Mouse (Mus musculus) kidney, postnatal 0 days (tissue): ENCODE data around the gene Pex6. TPM values are rescaled to one million over a fixed set of nuclear protein-coding genes. Genes with fewer than 3 reads are reported as not detected.

Experiments
- ATAC-seq: fragments of 200-750 bp; cut with Nextera tagmentation; replicated peaks from 2 replicates; pipeline ENCODE4 v1.8.0; 2017; ENCODE audit warnings: low read depth, moderate number of reproducible peaks, moderate TSS enrichment, moderate library complexity; ENCODE audit not compliant: low FRiP score
- DNase-seq: peaks from one replicate; pipeline ENCODE4 v3.0.0-alpha.2; 2016; ENCODE audit warnings: low spot score
- H3K27ac ChIP-seq: fragments of 300-500 bp; sonication (generic); 2 replicates; pipeline ENCODE4 v1.5.1; 2014; ENCODE audit warnings: mild to moderate bottlenecking
- H3K27me3 ChIP-seq: fragments of 300-500 bp; sonication (generic); 2 replicates; pipeline ENCODE4 v1.6.1; 2014; ENCODE audit warnings: low read length, mixed read lengths; ENCODE audit not compliant: insufficient read depth
- H3K36me3 ChIP-seq: fragments of 300-500 bp; sonication (generic); 2 replicates; pipeline ENCODE4 v1.6.1; 2014; ENCODE audit warnings: low read length, mixed read lengths; ENCODE audit not compliant: insufficient read depth
- H3K4me1 ChIP-seq: fragments of 300-500 bp; sonication (generic); replicated peaks from 2 replicates; pipeline ENCODE4 v1.6.1; 2014; ENCODE audit warnings: antibody characterized with exemption, low read length, mixed read lengths; ENCODE audit not compliant: insufficient read depth
- H3K4me2 ChIP-seq: fragments of 300-500 bp; sonication (generic); 2 replicates; pipeline ENCODE4 v1.6.1; 2014; ENCODE audit warnings: mild to moderate bottlenecking, low read length, moderate library complexity, mixed read lengths
- H3K4me3 ChIP-seq: fragments of 300-500 bp; sonication (generic); replicated peaks from 2 replicates; pipeline ENCODE4 v1.5.1; 2014; ENCODE audit warnings: low read depth, low read length
- H3K9ac ChIP-seq: fragments of 300-500 bp; sonication (generic); 2 replicates; pipeline ENCODE4 v1.6.1; 2014; ENCODE audit warnings: low read depth, low read length
- H3K9me3 ChIP-seq: fragments of 300-500 bp; sonication (generic); replicated peaks from 2 replicates; pipeline ENCODE4 v1.6.1; 2016; ENCODE audit warnings: low read length, inconsistent platforms, mixed read lengths
- CTCF ChIP-seq: IDR thresholded peaks from 2 replicates; pipeline ENCODE4 v1.5.1; 2016; ENCODE audit warnings: antibody characterized with exemption, low read depth, mild to moderate bottlenecking, moderate library complexity
- WGBS: fragments of 180-500 bp; shearing (Covaris S2); extraction: QIAGEN DNeasy Blood & Tissue Kit; methylation state at CpG from one replicate; pipeline ENCODE4 v1.1.7; 2014; 5-methylcytosine and 5-hydroxymethylcytosine counted together
- polyA plus RNA-seq: library from polyadenylated mRNA; unstranded; fragments of >200 nt; fragmentation: Nextera tagmentation; extraction: Ambion mirVana; gene quantifications from 2 replicates; pipeline ENCODE4 v1.2.1, GENCODE M21; 2015

The Pex6 gene
- polyA plus RNA-seq, 1 experiment from 2014 or later: 25.6 TPM

- Histone ChIP-seq H3K4me1 (peaks cover 10% of the 10 kb centered on the region; the same call in 1 of the 2 replicates), H3K27ac (no peak overlapping the region), H3K9me3 (no peaks in the 10 kb centered on the region), H3K9ac (no peak overlapping the region), H3K27me3 (no peaks in the 10 kb centered on the region), H3K4me2 (no peak overlapping the region), H3K4me3 (no peak overlapping the region), H3K36me3 (peaks cover 2% of the 10 kb centered on the region; the same call in 1 of the 2 replicates)
- WGBS: 80% methylated on average over 6 of the region's 6 CpGs
- DNase-seq (no peak), ATAC-seq (no peak)
- no peak for TF ChIP-seq CTCF
Observed at GRCm38 (mm10) chr17:46698515-46698914, 12.7 kb upstream of the Pex6 start.

- H3K36me3 ChIP-seq: peaks cover 2% of the 10 kb centered on the region; the same call in 1 of the 2 replicates
- no peak for ATAC-seq
Observed at GRCm38 (mm10) chr17:46699245-46699644, 12.0 kb upstream of the Pex6 start.

GRCm38 (mm10) chr17:46699912-46700311, 11.4 kb upstream of the Pex6 start:
- no peak overlapping the region for H3K27ac ChIP-seq
- no peak for TF ChIP-seq CTCF
- no peak overlapping the region for H3K4me3 ChIP-seq
- no peak overlapping the region for H3K9ac ChIP-seq
- H3K27me3 ChIP-seq: no peaks in the 10 kb centered on the region
- H3K36me3 ChIP-seq: peaks cover 2% of the 10 kb centered on the region; the same call in 1 of the 2 replicates
- peaks cover 12% of the 10 kb centered on the region; the same call in 1 of the 2 replicates for H3K4me1 ChIP-seq
- ATAC-seq (no peak), DNase-seq (no peak)
- H3K9me3 ChIP-seq: no peaks in the 10 kb centered on the region
- H3K4me2 ChIP-seq: no peak overlapping the region
- WGBS: 81% methylated on average over 3 of the region's 3 CpGs

More at GRCm38 (mm10) chr17:46699245-46699644, 12.0 kb upstream of the Pex6 start:
- no peaks in the 10 kb centered on the region for H3K27me3 ChIP-seq
- H3K9me3 ChIP-seq: no peaks in the 10 kb centered on the region
- DNase-seq: no peak
- TF ChIP-seq CTCF: no peak
- H3K4me1 ChIP-seq: peaks cover 12% of the 10 kb centered on the region; the same call in 1 of the 2 replicates
- 56% methylated on average over 5 of the region's 5 CpGs for WGBS
- no peak overlapping the region for H3K9ac ChIP-seq
- no peak overlapping the region for H3K4me2 ChIP-seq
- no peak overlapping the region for H3K4me3 ChIP-seq
- H3K27ac ChIP-seq: no peak overlapping the region

GRCm38 (mm10) chr17:46701489-46701888, 9.8 kb upstream of the Pex6 start:
- Histone ChIP-seq H3K4me1 (peaks cover 12% of the 10 kb centered on the region; the same call in 1 of the 2 replicates), H3K4me3 (no peak overlapping the region), H3K4me2 (peak overlapping the region; percentile 0; the same call in 1 of the 2 replicates), H3K9ac (no peak overlapping the region), H3K27me3 (no peaks in the 10 kb centered on the region), H3K9me3 (no peaks in the 10 kb centered on the region), H3K27ac (no peak overlapping the region), H3K36me3 (peaks cover 2% of the 10 kb centered on the region; the same call in 1 of the 2 replicates)
- ATAC-seq (no peak), DNase-seq (no peak)
- TF ChIP-seq CTCF: no peak
- 69% methylated on average over 12 of the region's 12 CpGs for WGBS

- WGBS: 78% methylated on average over 12 of the region's 12 CpGs
- H3K36me3 ChIP-seq: peaks cover 2% of the 10 kb centered on the region; the same call in 1 of the 2 replicates
- H3K4me2 ChIP-seq: no peak overlapping the region
- no peak for TF ChIP-seq CTCF
- no peaks in the 10 kb centered on the region for H3K9me3 ChIP-seq
- H3K27me3 ChIP-seq: no peaks in the 10 kb centered on the region
- H3K9ac ChIP-seq: no peak overlapping the region
- no peak overlapping the region for H3K4me3 ChIP-seq
- ATAC-seq (no peak), DNase-seq (no peak)
- H3K27ac ChIP-seq: no peak overlapping the region
- H3K4me1 ChIP-seq: peaks cover 12% of the 10 kb centered on the region; the same call in 1 of the 2 replicates
Observed at GRCm38 (mm10) chr17:46702100-46702499, 9.2 kb upstream of the Pex6 start.

- Histone ChIP-seq H3K4me2 (no peak overlapping the region), H3K9me3 (no peaks in the 10 kb centered on the region), H3K27ac (no peak overlapping the region), H3K9ac (0 out of 2 replicates have a peak overlapping the region, but pooled peaks have one; percentile 35), H3K4me3 (no peak overlapping the region), H3K27me3 (no peaks in the 10 kb centered on the region), H3K4me1 (peaks cover 12% of the 10 kb centered on the region; the same call in 1 of the 2 replicates), H3K36me3 (peaks cover 1% of the 10 kb centered on the region; the same call in 1 of the 2 replicates)
- DNase-seq: no peak
- ATAC-seq: no peak
- TF ChIP-seq CTCF: no peak
- 82% methylated on average over 5 of the region's 5 CpGs for WGBS
Observed at GRCm38 (mm10) chr17:46702506-46702905, 8.8 kb upstream of the Pex6 start.
